In genomic region chr9:57633481-57634024, GRCm38 (mm10) we compare ENCODE assay signal across 11 mouse cellular contexts. TPM values are rescaled to one million over a fixed set of nuclear protein-coding genes. Genes with fewer than 3 reads are reported as not detected.
DNase-seq lines count a peak whose midpoint lies in the region; ATAC-seq lines count a peak whose summit lies in the region.
"Had no signal": no experiment of that assay in that cellular context is flagged by ENCODE, and none has a peak within 500 bp of the region (broad histone marks: within the 10 kb centered on the region; RNA-seq: fewer than 3 reads in every experiment).

No protein-coding gene starts in this region.

- H3K27me3 ChIP-seq in heart, embryonic 13.5 days (replicated peaks) = no peaks in the 10 kb centered on the region
- H3K27me3 ChIP-seq: embryonic facial prominence, embryonic 13.5 days had no signal

- H3K9me3 ChIP-seq in heart, embryonic 13.5 days = no peaks in the 10 kb centered on the region
- H3K9me3 ChIP-seq: embryonic facial prominence, embryonic 13.5 days had no signal

- peaks cover 38% of the 10 kb centered on the region for H3K4me1 ChIP-seq in heart, embryonic 13.5 days

- no peak for DNase-seq in heart, adult 8-10 months (ENCODE audit: low spot score)
- DNase-seq in right cerebral cortex, adult 2 months (ENCODE audit: low spot score in 2 of 2) = peak; percentile 59 to 63
- no peak for DNase-seq in right cerebral cortex, postnatal 4 days
- DNase-seq in thymus, postnatal 14 days = peak; percentile 65
- DNase-seq in cerebellum, postnatal 14 days = no peak
- DNase-seq in gastrocnemius, postnatal 14 days = no peak

- ATAC-seq in heart, embryonic 13.5 days (ENCODE audit: extremely low read depth, insufficient number of reproducible peaks, low FRiP score, low TSS enrichment) = no peak
- ATAC-seq in inflammation-experienced regulatory T-cells, adult 6 months = peak; percentile 75
- ATAC-seq: hindbrain, embryonic 16.5 days had no signal

- intact Hi-C loops in gastrocnemius, postnatal 14 days (cut with DNase I; ENCODE audit: low total_unique reads) = no loop called here

- H3K27ac ChIP-seq in heart, embryonic 13.5 days (replicated peaks) = no peak overlapping the region; the same call in 1 of the 2 replicates
- H3K27ac ChIP-seq: embryonic facial prominence, embryonic 13.5 days; macrophage had no signal

- H3K4me3 ChIP-seq in heart, embryonic 13.5 days = no peak overlapping the region
- H3K4me3 ChIP-seq: embryonic facial prominence, embryonic 13.5 days had no signal

- H3K4me2 ChIP-seq in heart, embryonic 13.5 days = no peak overlapping the region
- H3K4me2 ChIP-seq: embryonic facial prominence, embryonic 13.5 days had no signal

- peak overlapping the region; percentile 3; the same call in 1 of the 2 replicates for H3K9ac ChIP-seq in heart, embryonic 13.5 days
- H3K9ac ChIP-seq: embryonic facial prominence, embryonic 13.5 days had no signal

- H3K36me3 ChIP-seq in heart, embryonic 13.5 days = peaks cover 35% of the 10 kb centered on the region

- 36% methylated on average over 4 of the region's 4 CpGs for WGBS in heart, embryonic 13.5 days

RNA-seq across cellular contexts. Expression of gene Lman1l, which starts 13.0 kb away (rescaled TPM):
- not detected in 2 replicates for polyA plus RNA-seq in heart, embryonic 13.5 days (2015; fragmentation: Nextera tagmentation; extraction: Ambion mirVana)
- under 1 TPM in 3 of 4 experiments, not detected in 1; 0.16 to 0.32 (median 0.22) TPM for total RNA-seq in heart, adult 8-10 months (2022)
- polyA plus RNA-seq in inflammation-experienced regulatory T-cells, adult 6 months (2017; shearing (Covaris generic)) = under 1 TPM; 0.23 to 0.97 (median 0.40) TPM
- not detected for total RNA-seq in gastrocnemius, postnatal 14 days (2021)
- polyA plus RNA-seq: embryonic facial prominence, embryonic 13.5 days; hindbrain, embryonic 16.5 days; macrophage had no signal

RNA-seq across cellular contexts. Expression of gene Csk, which starts 19.9 kb away (rescaled TPM):
- polyA plus RNA-seq in heart, embryonic 13.5 days (2015; fragmentation: Nextera tagmentation; extraction: Ambion mirVana) = 16.3 and 17.2 TPM in 2 replicates
- total RNA-seq in heart, adult 8-10 months (2022) = 10 to 100 TPM; 18.9 to 32.0 (median 27.7) TPM
- polyA plus RNA-seq in inflammation-experienced regulatory T-cells, adult 6 months (2017; shearing (Covaris generic)) = 100 to 1,000 TPM; 113 to 133 (median 122) TPM
- 10 to 100 TPM; 14.5 to 19.3 TPM for total RNA-seq in gastrocnemius, postnatal 14 days (2021)

RNA-seq across cellular contexts. Expression of gene Cplx3, which starts 27.5 kb away (rescaled TPM):
- not detected in 2 replicates for polyA plus RNA-seq in heart, embryonic 13.5 days (2015; fragmentation: Nextera tagmentation; extraction: Ambion mirVana)
- total RNA-seq in heart, adult 8-10 months (2022) = not detected
- polyA plus RNA-seq in inflammation-experienced regulatory T-cells, adult 6 months (2017; shearing (Covaris generic)) = not detected
- not detected for total RNA-seq in gastrocnemius, postnatal 14 days (2021)
- polyA plus RNA-seq: embryonic facial prominence, embryonic 13.5 days; macrophage had no signal

RNA-seq across cellular contexts. Expression of gene Ulk3, which starts 44.3 kb away (rescaled TPM):
- polyA plus RNA-seq in heart, embryonic 13.5 days (2015; fragmentation: Nextera tagmentation; extraction: Ambion mirVana) = 14.6 and 17.1 TPM in 2 replicates
- total RNA-seq in heart, adult 8-10 months (2022) = 10 to 100 TPM in 2 of 4 experiments, 1 to 10 TPM in 2; 6.9 to 11.9 (median 10.0) TPM
- polyA plus RNA-seq in inflammation-experienced regulatory T-cells, adult 6 months (2017; shearing (Covaris generic)) = 10 to 100 TPM; 31.1 to 35.4 (median 32.0) TPM
- total RNA-seq in gastrocnemius, postnatal 14 days (2021) = 1 to 10 TPM; 3.4 to 4.3 TPM

RNA-seq across cellular contexts. Expression of gene Cyp1a2, which starts 50.0 kb away (rescaled TPM):
- polyA plus RNA-seq in heart, embryonic 13.5 days (2015; fragmentation: Nextera tagmentation; extraction: Ambion mirVana) = not detected in 2 replicates
- not detected for total RNA-seq in heart, adult 8-10 months (2022)
- not detected for polyA plus RNA-seq in inflammation-experienced regulatory T-cells, adult 6 months (2017; shearing (Covaris generic))
- not detected for total RNA-seq in gastrocnemius, postnatal 14 days (2021)
- polyA plus RNA-seq: embryonic facial prominence, embryonic 13.5 days; hindbrain, embryonic 16.5 days; macrophage had no signal

Comparison
In these comparisons a context has a peak if more than half of its experiments do, and no peak if none do; other contexts are left out.
1. DNase-seq: peak in right cerebral cortex, adult 2 months (2 of 2) and thymus, postnatal 14 days (single experiment); none in heart, adult 8-10 months (single experiment), right cerebral cortex, postnatal 4 days (single experiment), cerebellum, postnatal 14 days (0 of 2) and gastrocnemius, postnatal 14 days (single experiment).